28 mouse cellular contexts compared by ENCODE assay signal in the genomic region with DNA sequence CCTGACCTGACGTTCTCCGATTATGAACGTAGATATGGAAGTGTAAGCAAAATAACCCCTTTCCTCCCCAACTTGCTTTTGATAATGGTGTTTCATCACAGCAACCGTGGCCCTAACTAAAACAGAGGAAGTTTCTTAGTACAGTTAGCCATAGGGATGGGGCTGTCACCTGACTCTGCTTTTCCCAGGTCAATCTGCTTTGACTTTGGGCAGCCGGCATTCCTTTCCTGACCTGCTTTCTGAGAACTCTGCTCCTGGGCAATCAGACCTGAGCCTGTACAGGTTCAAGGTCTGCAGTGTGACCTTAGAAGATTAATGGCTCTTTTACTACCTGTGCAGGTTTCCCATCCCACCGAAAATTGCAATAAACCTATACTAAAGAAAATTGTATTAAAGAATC. TPM values are rescaled to one million over a fixed set of nuclear protein-coding genes. Genes with fewer than 3 reads are reported as not detected.
A peak's percentile ranks its signal among the peaks of the same experiment; 100 is the strongest.
DNase-seq lines count a peak whose midpoint lies in the region; ATAC-seq lines count a peak whose summit lies in the region.
"Had no signal": no experiment of that assay in that cellular context is flagged by ENCODE, and none has a peak within 500 bp of the region (broad histone marks: within the 10 kb centered on the region; RNA-seq: fewer than 3 reads in every experiment).

No protein-coding gene starts in this region.

- peaks cover 43% of the 10 kb centered on the region for H3K27me3 ChIP-seq in intestine, embryonic 14.5 days (replicated peaks; ENCODE audit: control insufficient read depth, insufficient read depth, low read length)

- no peaks in the 10 kb centered on the region for H3K36me3 ChIP-seq in intestine, embryonic 14.5 days (ENCODE audit: control insufficient read depth, insufficient read depth, low read length)
- H3K36me3 ChIP-seq: embryonic facial prominence, embryonic 12.5 days; forebrain, embryonic 12.5 days; G1E; heart, embryonic 10.5 days had no signal

- peak overlapping the region; percentile 15; the same call in 1 of the 2 replicates for H3K4me2 ChIP-seq in intestine, embryonic 14.5 days (ENCODE audit: low read length)
- H3K4me2 ChIP-seq: embryonic facial prominence, embryonic 12.5 days; forebrain, embryonic 12.5 days had no signal

- ATAC-seq in intestine, embryonic 14.5 days (replicated peaks; ENCODE audit: low FRiP score, low TSS enrichment, low read depth): no peak
- ATAC-seq in erythroblast, adult 5-6 weeks (replicated peaks; ENCODE audit: low FRiP score, poor library complexity, severe bottlenecking): no peak
- ATAC-seq: activated CD4-positive, CD25-positive, alpha-beta regulatory T cell, adult 4 months; CD4-positive, CD25-positive, alpha-beta regulatory T cell, adult 4 months; forebrain, embryonic 16.5 days had no signal

- no peak overlapping the region for H3K4me3 ChIP-seq in intestine, embryonic 14.5 days (ENCODE audit: low read depth, low read length)
- H3K4me3 ChIP-seq: embryonic facial prominence, embryonic 12.5 days; forebrain, embryonic 12.5 days; heart, embryonic 10.5 days had no signal

- no peak overlapping the region for H3K27ac ChIP-seq in intestine, embryonic 14.5 days (ENCODE audit: low read depth)
- H3K27ac ChIP-seq: embryonic facial prominence, embryonic 12.5 days; forebrain, embryonic 12.5 days; heart, embryonic 10.5 days had no signal

- H3K4me1 ChIP-seq in intestine, embryonic 14.5 days (replicated peaks; ENCODE audit: control insufficient read depth, insufficient read depth, low read length): 0 out of 2 replicates have a peak, but pooled peaks cover 5% of the 10 kb centered on the region

- no peaks in the 10 kb centered on the region for H3K9me3 ChIP-seq in intestine, embryonic 14.5 days (ENCODE audit: control insufficient read depth, low read length)
- H3K9me3 ChIP-seq: embryonic facial prominence, embryonic 12.5 days; forebrain, embryonic 12.5 days; G1E; heart, embryonic 10.5 days had no signal

- peak; percentile 74 for DNase-seq in kidney, adult 11 months
- no peak for DNase-seq in kidney, postnatal 4 days
- no peak for DNase-seq in intestine, embryonic 14.5 days (ENCODE audit: low spot score)
- DNase-seq in kidney, adult 9 months: peak; percentile 78
- peak; percentile 67 to 68 for DNase-seq in kidney, postnatal 36 days
- no peak for DNase-seq in urinary bladder, postnatal 25 days (ENCODE audit: low spot score)
- no peak for DNase-seq in layer of hippocampus, postnatal 25 days (ENCODE audit: extremely low spot score in 1 of 2, low spot score in 1 of 2)
- DNase-seq: adrenal gland, postnatal 14 days; B cell, adult 2 months; cerebellum, adult 11-12 months; cerebellum, adult 9-10 months; cerebellum, postnatal 25 days; gastrocnemius, postnatal 10 days; heart, adult 18-20 months; heart, postnatal 10 days had no signal

- no peak overlapping the region for H3K9ac ChIP-seq in intestine, embryonic 14.5 days (ENCODE audit: low read length)
- H3K9ac ChIP-seq: embryonic facial prominence, embryonic 12.5 days; forebrain, embryonic 12.5 days had no signal

- WGBS in intestine, embryonic 14.5 days: 54% methylated on average over 6 of the region's 6 CpGs

RNA-seq across cellular contexts. Expression of a gene that starts 1.3 kb away (rescaled TPM):
- 54.9 and 57.6 TPM in 2 replicates for polyA plus RNA-seq in intestine, embryonic 14.5 days (2014; fragmentation: Nextera tagmentation; extraction: Ambion mirVana)
- total RNA-seq in erythroblast, adult 5-6 weeks (2015; ENCODE audit: low replicate concordance): not detected in 2 replicates
- total RNA-seq in erythroblast, adult 5-6 weeks (2017; ENCODE audit: low replicate concordance): not detected in 2 replicates
- total RNA-seq in layer of hippocampus, postnatal 25 days (2021): under 1 TPM; 0.22 to 0.49 TPM
- total RNA-seq: adrenal gland, adult 18-20 months; adrenal gland, postnatal 14 days; gastrocnemius, postnatal 10 days; gastrocnemius, postnatal 4 days; heart, adult 18-20 months; heart, postnatal 10 days; hematopoietic stem cell, adult 5-6 weeks had no signal
- polyA plus RNA-seq: activated CD4-positive, CD25-positive, alpha-beta regulatory T cell, adult 4 months; forebrain, embryonic 16.5 days; frontal cortex, adult 2 months; G1E; heart, embryonic 14.5 days had no signal

Comparison
In these comparisons a context has a peak if more than half of its experiments do, and no peak if none do; other contexts are left out.
1. DNase-seq: peak in kidney, adult 11 months (single experiment), kidney, adult 9 months (single experiment) and kidney, postnatal 36 days (2 of 2); none in kidney, postnatal 4 days (0 of 2), intestine, embryonic 14.5 days (single experiment), urinary bladder, postnatal 25 days (single experiment) and layer of hippocampus, postnatal 25 days (0 of 2).